Mouse (Mus musculus) embryonic fibroblast, embryonic 13.5 days (primary cell): ENCODE results near the gene Utp15. TPM values are rescaled to one million over a fixed set of nuclear protein-coding genes. Genes with fewer than 3 reads are reported as not detected.

Experiments
- H3K27ac ChIP-seq: 2 replicates; pipeline ENCODE4 v1.5.1; 2012; ENCODE audit warnings: low read length, control low read depth, inconsistent platforms; ENCODE audit not compliant: insufficient read depth
- H3K4me1 ChIP-seq: 2 replicates; pipeline ENCODE4 v1.6.1; 2011; ENCODE audit warnings: low read length; ENCODE audit not compliant: control insufficient read depth, insufficient read depth
- H3K4me3 ChIP-seq: 2 replicates; pipeline ENCODE4 v1.5.1; 2011; ENCODE audit warnings: mild to moderate bottlenecking, control low read depth, low read length; ENCODE audit not compliant: insufficient read depth
- CTCF ChIP-seq: IDR thresholded peaks from 2 replicates; pipeline ENCODE4 v1.5.1; 2011; ENCODE audit warnings: mild to moderate bottlenecking, control low read depth, low read length, moderate library complexity, borderline replicate concordance; ENCODE audit not compliant: insufficient read depth
- POLR2A ChIP-seq: IDR thresholded peaks from 2 replicates; pipeline ENCODE4 v1.6.1; 2011; ENCODE audit warnings: low read depth, mild to moderate bottlenecking, control low read depth, low read length, moderate library complexity
- polyA plus RNA-seq: library from polyadenylated mRNA; stranded (reverse); fragments of >200 nt; gene quantifications from 2 replicates; pipeline ENCODE4 v1.2.4, GENCODE M21; 2011; ENCODE audit warnings: low read depth; ENCODE audit not compliant: missing spikeins, insufficient read length

The Utp15 gene
- polyA plus RNA-seq, 1 experiment, result 18.8 TPM

DNA sequence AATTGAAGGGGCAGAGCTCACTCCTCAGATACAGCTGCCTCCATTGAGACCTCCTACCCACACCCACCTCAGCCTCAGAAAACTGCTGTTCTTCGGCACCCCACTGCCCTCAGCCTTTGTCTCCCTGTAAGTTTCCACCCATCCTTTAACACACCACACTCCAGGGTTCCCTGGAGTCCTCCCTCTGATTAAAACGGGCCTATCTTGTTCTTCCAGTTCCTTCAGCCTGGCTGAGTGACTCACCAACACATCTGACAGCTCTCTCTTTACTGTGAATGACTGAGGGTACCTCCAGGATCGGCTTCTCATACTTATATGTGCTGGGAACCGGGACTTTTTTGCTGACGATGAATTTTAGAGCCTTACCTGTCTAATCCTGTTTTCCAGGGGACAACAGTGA, 33.2 kb upstream of the Utp15 start:
- H3K4me1 ChIP-seq, result no peaks in the 10 kb centered on the region
- no peak overlapping the region for H3K27ac ChIP-seq
- no peak overlapping the region for H3K4me3 ChIP-seq
- TF ChIP-seq CTCF, result no peak
- no peak for TF ChIP-seq POLR2A

DNA sequence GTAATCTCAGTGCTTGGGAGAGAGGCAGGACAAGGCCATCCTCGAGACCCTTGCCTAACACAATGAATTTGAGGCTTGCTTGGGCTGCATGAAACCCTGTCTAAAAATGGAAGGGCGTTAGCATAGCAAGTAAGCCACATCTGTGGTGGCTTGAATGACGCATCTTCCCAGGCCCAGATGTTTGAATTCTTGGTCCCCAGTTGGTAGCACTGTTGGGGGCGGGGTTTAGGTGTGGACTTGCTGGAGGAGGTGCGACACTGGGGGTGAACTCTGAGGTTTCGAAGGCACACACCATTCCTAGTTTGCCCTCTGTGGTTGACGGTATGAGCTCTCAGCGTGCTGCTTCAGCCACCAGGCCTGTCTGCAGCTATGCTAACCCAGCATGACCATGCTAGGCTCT, 28.9 kb upstream of the Utp15 start:
- no peak overlapping the region for H3K27ac ChIP-seq
- H3K4me3 ChIP-seq, result no peak overlapping the region
- no peaks in the 10 kb centered on the region for H3K4me1 ChIP-seq
- TF ChIP-seq POLR2A, result no peak
- TF ChIP-seq CTCF, result no peak

DNA sequence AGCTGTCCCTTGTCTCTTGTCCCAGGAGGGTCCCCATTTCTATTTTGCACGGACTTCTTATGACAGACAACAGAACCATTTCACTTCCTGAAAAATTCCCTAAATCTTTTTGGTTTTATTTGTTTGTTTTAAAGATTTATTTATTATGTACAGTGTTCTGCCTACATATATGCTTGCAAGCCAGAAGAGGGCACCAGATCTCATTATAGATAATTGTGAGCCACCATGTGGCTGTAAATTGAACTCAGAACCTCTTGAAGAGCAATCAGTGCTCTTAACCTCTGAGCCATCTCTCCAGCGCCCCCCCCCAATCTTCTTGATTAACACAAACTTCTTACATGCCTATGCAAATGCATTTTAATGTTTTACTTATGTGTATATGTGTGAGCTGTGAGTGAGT, 27.9 kb upstream of the Utp15 start:
- Histone ChIP-seq H3K4me1 (no peaks in the 10 kb centered on the region), H3K4me3 (no peak overlapping the region), H3K27ac (no peak overlapping the region)
- TF ChIP-seq POLR2A, result no peak
- TF ChIP-seq CTCF, result no peak

DNA sequence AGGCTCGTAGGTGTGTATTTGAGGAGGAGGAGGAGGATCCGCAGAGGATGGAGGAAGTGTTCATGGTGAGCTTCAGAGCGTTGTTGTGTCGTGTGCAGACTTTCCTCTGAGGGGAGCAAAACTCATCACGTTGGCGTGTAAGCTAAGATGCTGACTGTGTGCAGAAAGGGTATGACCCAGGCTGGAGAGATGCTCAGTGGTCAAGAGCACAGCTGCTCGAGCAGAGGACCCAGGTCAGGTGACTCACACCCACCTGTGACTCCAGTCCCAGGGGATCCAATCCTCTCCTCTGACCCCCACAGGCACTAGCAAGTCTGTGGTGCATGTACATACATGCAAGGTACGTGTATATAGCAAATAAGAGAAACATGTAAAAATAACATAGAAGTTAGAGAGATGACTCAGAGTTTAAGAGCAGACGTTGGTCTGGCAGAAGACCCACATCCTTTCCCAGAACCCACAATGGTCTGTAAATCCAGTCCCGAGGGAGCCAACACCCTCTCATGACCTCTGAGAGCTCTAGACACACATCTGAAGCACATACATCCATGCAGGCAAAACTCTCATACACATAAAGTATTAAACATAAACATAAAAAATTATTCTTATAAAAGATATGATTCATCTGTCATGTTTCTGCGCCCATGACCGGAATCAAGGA, 18.3 kb upstream of the Utp15 start:
- Histone ChIP-seq H3K4me1 (peaks cover 5% of the 10 kb centered on the region), H3K27ac (no peak overlapping the region), H3K4me3 (no peak overlapping the region)
- TF ChIP-seq CTCF (no peak), POLR2A (no peak)

DNA sequence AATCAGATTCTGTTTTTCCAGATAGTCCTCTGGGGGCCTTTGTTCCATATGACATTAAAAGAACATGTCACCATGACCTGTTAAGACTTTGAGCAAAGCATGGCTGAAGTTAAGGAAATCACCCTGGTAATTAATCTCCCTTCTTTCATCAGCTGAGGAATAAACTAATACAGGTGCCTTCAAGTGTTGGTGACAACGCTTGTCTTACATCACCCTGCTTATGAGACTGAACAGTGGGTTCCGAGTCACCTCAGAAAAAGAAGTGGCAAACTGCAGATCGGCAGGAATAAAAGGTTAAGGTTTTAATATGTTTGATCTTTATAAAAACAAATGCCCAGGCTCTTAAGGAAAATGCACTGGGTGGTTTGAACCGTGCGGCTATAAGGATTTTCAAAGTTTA, 16.8 kb upstream of the Utp15 start, which contains the start of gene Gm21976:
Gm21976 (plus strand) TSS at position 202 of the 400 bp plus-strand sequence.
- peaks cover 11% of the 10 kb centered on the region for H3K4me1 ChIP-seq
- H3K27ac ChIP-seq, result no peak within 1 kb of the TSS
- no peak within 1 kb of the TSS for H3K4me3 ChIP-seq
- TF ChIP-seq POLR2A (no peak), CTCF (no peak)

DNA sequence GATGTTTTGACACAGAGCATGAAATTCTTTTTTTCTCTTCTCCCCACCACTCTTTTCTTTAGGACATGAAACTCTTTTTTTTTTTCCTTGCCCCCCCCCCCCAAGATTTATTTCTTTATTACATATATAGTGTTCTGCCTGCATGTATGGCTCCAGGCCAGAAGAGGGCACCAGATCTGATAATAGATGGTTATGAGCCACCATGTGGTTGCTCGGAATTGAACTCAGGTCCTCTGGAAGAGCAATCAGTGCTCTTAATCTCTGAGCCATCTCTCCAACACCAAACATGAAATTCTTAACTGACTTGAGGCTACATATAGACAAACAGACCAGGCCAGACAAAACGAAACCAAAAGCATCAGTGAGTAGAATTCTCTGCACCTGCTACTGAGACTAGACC, 14.7 kb upstream of the Utp15 start:
- Histone ChIP-seq H3K4me3 (no peak overlapping the region), H3K4me1 (peaks cover 11% of the 10 kb centered on the region), H3K27ac (no peak overlapping the region)
- TF ChIP-seq CTCF (no peak), POLR2A (no peak)

DNA sequence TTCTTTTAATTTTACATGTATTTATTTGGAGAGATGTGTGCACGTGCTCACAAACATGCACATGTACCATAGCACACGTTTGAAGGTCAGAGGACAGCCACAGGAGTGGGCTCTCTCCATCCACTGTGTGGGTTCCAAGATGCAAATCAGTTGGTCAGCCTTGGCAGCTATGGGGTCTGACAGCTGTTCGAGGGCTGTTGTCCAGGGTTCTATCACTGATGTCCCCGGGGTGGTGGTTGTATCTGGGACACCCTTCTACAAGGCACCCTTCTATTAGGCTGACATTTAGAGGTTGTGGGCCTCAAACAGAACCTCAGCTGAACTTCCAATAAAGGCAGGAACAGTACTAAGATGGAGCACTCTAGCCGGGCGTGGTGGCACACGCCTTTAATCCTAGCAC, 13.4 kb upstream of the Utp15 start:
- H3K27ac ChIP-seq, result peak overlapping the region; percentile 5; the same call in 1 of the 2 replicates
- TF ChIP-seq CTCF, result no peak
- TF ChIP-seq POLR2A, result no peak
- H3K4me3 ChIP-seq, result no peak overlapping the region
- peaks cover 11% of the 10 kb centered on the region for H3K4me1 ChIP-seq

DNA sequence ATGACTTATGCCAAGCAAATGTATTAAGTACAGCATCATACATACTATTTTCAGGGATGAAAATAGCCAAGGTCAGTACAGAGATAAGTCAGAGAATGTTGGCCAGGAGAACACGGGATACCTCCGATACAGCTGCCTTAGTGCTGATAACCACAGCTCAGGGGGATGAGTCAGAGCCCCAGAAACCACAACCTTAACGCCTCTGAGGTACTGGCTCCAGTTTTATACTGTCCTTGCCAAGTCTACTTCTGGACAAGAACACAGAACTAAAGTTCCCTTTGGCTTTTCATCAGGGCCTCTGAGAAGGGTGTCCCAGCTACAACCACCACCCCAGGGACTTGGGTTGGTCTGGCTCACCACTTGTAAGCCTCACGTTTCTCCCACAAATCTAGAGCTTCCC, 12.8 kb upstream of the Utp15 start:
- Histone ChIP-seq H3K4me1 (peaks cover 11% of the 10 kb centered on the region), H3K27ac (peak overlapping the region; percentile 23; the same call in 1 of the 2 replicates), H3K4me3 (no peak overlapping the region)
- no peak for TF ChIP-seq CTCF
- no peak for TF ChIP-seq POLR2A

DNA sequence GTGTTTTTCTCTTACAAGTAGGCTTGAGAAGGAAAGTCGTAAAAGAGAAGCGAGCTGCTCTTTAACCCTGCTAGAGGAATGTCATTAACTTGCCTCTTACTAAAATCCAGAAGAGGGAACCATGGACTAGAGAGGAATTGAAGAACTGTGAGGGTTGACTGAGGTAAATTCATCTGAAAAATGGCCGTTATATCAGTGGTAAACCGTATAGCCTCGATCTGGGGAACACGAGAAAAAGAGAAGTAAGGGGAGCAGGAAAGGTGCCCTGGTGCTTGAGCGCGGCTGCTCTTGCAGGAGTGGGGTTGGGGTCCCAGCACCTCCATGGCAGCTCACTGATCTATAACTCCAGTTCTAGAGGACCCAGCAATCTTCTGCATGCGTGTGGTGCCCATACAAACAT, 11.2 kb upstream of the Utp15 start:
- no peak overlapping the region for H3K4me3 ChIP-seq
- H3K27ac ChIP-seq, result no peak overlapping the region
- TF ChIP-seq CTCF (no peak), POLR2A (no peak)
- peaks cover 11% of the 10 kb centered on the region for H3K4me1 ChIP-seq

DNA sequence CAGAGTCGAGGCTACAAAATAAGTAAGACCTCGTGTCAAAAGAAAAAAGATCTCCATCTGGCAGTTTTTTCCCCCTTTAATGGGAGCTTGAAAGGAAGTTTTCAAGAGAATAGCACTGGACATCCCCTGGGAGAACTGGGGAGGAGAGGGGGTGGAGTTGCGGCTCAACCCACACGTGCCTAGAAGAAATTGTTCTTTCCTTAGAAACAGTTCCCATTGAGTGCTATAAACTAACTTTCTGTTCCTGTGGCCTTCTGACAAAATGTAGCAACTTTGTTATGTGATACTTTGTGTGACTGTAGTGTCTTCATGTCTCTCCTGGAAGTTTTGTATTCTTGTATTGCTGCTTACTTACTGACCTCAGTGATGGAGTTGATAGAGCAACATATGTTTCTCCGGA, 1.3 kb upstream of the Utp15 start:
- H3K4me3 ChIP-seq, result peak overlapping the region; percentile 87
- H3K27ac ChIP-seq, result no peak overlapping the region
- peaks cover 3% of the 10 kb centered on the region; the same call in 1 of the 2 replicates for H3K4me1 ChIP-seq
- TF ChIP-seq CTCF, result no peak
- TF ChIP-seq POLR2A, result no peak
